Mouse (Mus musculus) left cerebral cortex, adult 11 months (tissue): ENCODE measurements around the gene Sf3b3.

Source experiments
- DNase-seq: peaks from one replicate; pipeline ENCODE4 v3.0.0; 2022; ENCODE audit warnings: low spot score

Sf3b3 gene

GRCm38 (mm10) chr8:110772452-110772851 is 74.1 kb downstream of the Sf3b3 start:
- DNase-seq: no peak

GRCm38 (mm10) chr8:110767261-110767660 is 79.3 kb downstream of the Sf3b3 start:
- no peak for DNase-seq

- no peak for DNase-seq
These were observed 81.9 kb downstream of the Sf3b3 start for GRCm38 (mm10) chr8:110764671-110765070.

- DNase-seq: no peak
These were observed 84.6 kb downstream of the Sf3b3 start for GRCm38 (mm10) chr8:110761988-110762387.

GRCm38 (mm10) chr8:110761185-110761584 is 85.4 kb downstream of the Sf3b3 start:
- no peak for DNase-seq

GRCm38 (mm10) chr8:110760280-110760940 is 86.2 kb downstream of the Sf3b3 start:
- DNase-seq: no peak
